Mouse (Mus musculus) embryonic facial prominence, embryonic 15.5 days (tissue): ENCODE measurements around the gene Chmp6. TPM values are rescaled to one million over a fixed set of nuclear protein-coding genes. Genes with fewer than 3 reads are reported as not detected.

Experiments used
- ATAC-seq: fragments of 200-750 bp; cut with Nextera tagmentation; 2 replicates; pipeline ENCODE4 v1.8.0; 2017; ENCODE audit warnings: low read depth, moderate TSS enrichment; ENCODE audit not compliant: insufficient number of reproducible peaks, low FRiP score, low TSS enrichment
- H3K27ac ChIP-seq: fragments of 300-500 bp; sonication (generic); replicated peaks from 2 replicates; pipeline ENCODE4 v1.5.1; 2015; ENCODE audit warnings: mild to moderate bottlenecking, inconsistent platforms
- H3K27me3 ChIP-seq: fragments of 300-500 bp; sonication (generic); 2 replicates; pipeline ENCODE4 v1.6.1; 2015; ENCODE audit warnings: inconsistent platforms
- H3K36me3 ChIP-seq: fragments of 300-500 bp; sonication (generic); 2 replicates; pipeline ENCODE4 v1.6.1; 2015; ENCODE audit warnings: mild to moderate bottlenecking, inconsistent platforms
- H3K4me1 ChIP-seq: fragments of 300-500 bp; sonication (generic); 2 replicates; pipeline ENCODE4 v1.6.1; 2015; ENCODE audit warnings: inconsistent platforms
- H3K4me2 ChIP-seq: fragments of 300-500 bp; sonication (generic); replicated peaks from 2 replicates; pipeline ENCODE4 v1.6.1; 2015; ENCODE audit warnings: mild to moderate bottlenecking, inconsistent platforms
- H3K4me3 ChIP-seq: fragments of 300-500 bp; sonication (generic); replicated peaks from 2 replicates; pipeline ENCODE4 v1.5.1; 2015; ENCODE audit warnings: mild to moderate bottlenecking, inconsistent platforms
- H3K9ac ChIP-seq: fragments of 300-500 bp; sonication (generic); 2 replicates; pipeline ENCODE4 v1.6.1; 2015; ENCODE audit warnings: inconsistent platforms
- H3K9me3 ChIP-seq: fragments of 300-500 bp; sonication (generic); replicated peaks from 2 replicates; pipeline ENCODE4 v1.6.1; 2016; ENCODE audit warnings: inconsistent platforms
- WGBS: fragments of 180-500 bp; shearing (Covaris S2); methylation state at CpG from one replicate; pipeline ENCODE4 v1.1.7; 2015; 5-methylcytosine and 5-hydroxymethylcytosine counted together
- polyA plus RNA-seq: library from polyadenylated mRNA; unstranded; fragments of >200 nt; fragmentation: Nextera tagmentation; extraction: Ambion mirVana; gene quantifications from 2 replicates; pipeline ENCODE4 v1.2.1, GENCODE M21; 2015

Gene Chmp6
- polyA plus RNA-seq, 1 experiment from 2014 or later: 93.8 TPM

- peaks cover 5% of the 10 kb centered on the region; the same call in 1 of the 2 replicates for H3K4me1 ChIP-seq
- H3K27me3 ChIP-seq: no peaks in the 10 kb centered on the region
- no peak for ATAC-seq
- H3K4me3 ChIP-seq: no peak overlapping the region
- 0 out of 2 replicates have a peak overlapping the region, but pooled peaks have one; percentile 1 for H3K27ac ChIP-seq
- WGBS: 63% methylated on average over 5 of the region's 5 CpGs
- no peaks in the 10 kb centered on the region for H3K9me3 ChIP-seq
- H3K36me3 ChIP-seq: peaks cover 5% of the 10 kb centered on the region; the same call in 1 of the 2 replicates
- no peak overlapping the region for H3K9ac ChIP-seq
- no peak overlapping the region for H3K4me2 ChIP-seq
Observed at GRCm38 (mm10) chr11:119925176-119925575, 11.9 kb downstream of the Chmp6 start.

DNA sequence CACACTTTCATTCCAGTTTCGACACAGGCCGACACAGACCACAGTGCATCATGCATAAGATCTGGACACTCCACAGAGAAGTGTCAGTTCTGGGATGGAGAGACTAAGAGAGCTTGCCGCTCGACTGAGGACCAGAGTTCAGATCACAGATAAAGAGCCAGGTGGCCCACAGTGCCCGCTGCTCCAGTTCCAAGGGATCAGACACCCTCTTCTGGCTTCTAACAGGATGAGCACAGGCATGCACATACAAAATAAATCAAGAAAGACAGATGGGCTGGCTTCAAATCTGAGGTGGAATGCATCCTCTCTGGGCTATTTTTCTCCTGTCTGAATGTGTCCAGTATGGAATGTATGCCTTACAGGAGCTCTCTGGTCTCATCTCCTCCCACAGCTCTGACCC, 13.5 kb downstream of the Chmp6 start:
- Histone ChIP-seq H3K4me1 (peaks cover 9% of the 10 kb centered on the region), H3K4me3 (no peak overlapping the region), H3K9ac (no peak overlapping the region), H3K27me3 (no peaks in the 10 kb centered on the region), H3K4me2 (no peak overlapping the region), H3K27ac (no peak overlapping the region), H3K36me3 (no peaks in the 10 kb centered on the region), H3K9me3 (no peaks in the 10 kb centered on the region)
- no peak for ATAC-seq
- 68% methylated on average over 5 of the region's 5 CpGs for WGBS

- Histone ChIP-seq H3K4me2 (peak overlapping the region; percentile 29), H3K4me3 (no peak overlapping the region)
Observed at GRCm38 (mm10) chr11:119928023-119928681, 14.9 kb downstream of the Chmp6 start.

GRCm38 (mm10) chr11:119929603-119930265, 16.5 kb downstream of the Chmp6 start:
- H3K4me3 ChIP-seq: no peak overlapping the region
- no peak for ATAC-seq
- no peak overlapping the region for H3K9ac ChIP-seq
- H3K27ac ChIP-seq: 0 out of 2 replicates have a peak overlapping the region, but pooled peaks have one; percentile 28
- H3K36me3 ChIP-seq: no peaks in the 10 kb centered on the region
- H3K4me2 ChIP-seq: no peak overlapping the region
- peaks cover 36% of the 10 kb centered on the region for H3K4me1 ChIP-seq
- H3K27me3 ChIP-seq: no peaks in the 10 kb centered on the region
- 71% methylated on average over 6 of the region's 6 CpGs for WGBS
- H3K9me3 ChIP-seq: no peaks in the 10 kb centered on the region

More at GRCm38 (mm10) chr11:119928023-119928681, 14.9 kb downstream of the Chmp6 start:
- Histone ChIP-seq H3K36me3 (no peaks in the 10 kb centered on the region), H3K27me3 (no peaks in the 10 kb centered on the region), H3K9ac (no peak overlapping the region), H3K27ac (peak overlapping the region; percentile 34; the same call in 1 of the 2 replicates), H3K9me3 (no peaks in the 10 kb centered on the region), H3K4me1 (peaks cover 23% of the 10 kb centered on the region)
- WGBS: 54% methylated on average over 16 of the region's 16 CpGs
- no peak for ATAC-seq

DNA sequence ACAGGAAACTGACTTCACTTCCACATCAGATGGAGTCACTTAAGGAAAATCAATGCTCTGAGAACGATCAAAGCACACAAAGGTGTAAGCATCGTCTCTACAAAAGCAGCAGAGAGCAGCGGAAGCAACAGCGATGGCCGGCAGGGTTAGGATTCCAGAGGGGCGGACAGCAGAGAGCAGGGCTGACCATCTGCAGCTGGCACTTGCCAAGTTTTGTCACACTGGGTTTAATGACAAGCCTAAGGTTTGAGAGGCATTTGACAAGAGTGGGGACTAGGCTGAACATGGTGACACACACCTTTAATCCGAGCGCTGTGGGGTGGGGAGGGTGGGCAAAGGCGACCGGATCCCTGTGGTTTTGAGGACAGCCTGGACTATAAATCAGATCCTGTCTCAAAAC, 18.6 kb downstream of the Chmp6 start:
- no peak overlapping the region for H3K9ac ChIP-seq
- no peaks in the 10 kb centered on the region for H3K9me3 ChIP-seq
- no peak for ATAC-seq
- no peak overlapping the region for H3K4me2 ChIP-seq
- H3K27ac ChIP-seq: no peak overlapping the region
- H3K4me3 ChIP-seq: no peak overlapping the region
- 57% methylated on average over 10 of the region's 10 CpGs for WGBS
- no peaks in the 10 kb centered on the region for H3K27me3 ChIP-seq
- no peaks in the 10 kb centered on the region for H3K36me3 ChIP-seq
- H3K4me1 ChIP-seq: peaks cover 57% of the 10 kb centered on the region

DNA sequence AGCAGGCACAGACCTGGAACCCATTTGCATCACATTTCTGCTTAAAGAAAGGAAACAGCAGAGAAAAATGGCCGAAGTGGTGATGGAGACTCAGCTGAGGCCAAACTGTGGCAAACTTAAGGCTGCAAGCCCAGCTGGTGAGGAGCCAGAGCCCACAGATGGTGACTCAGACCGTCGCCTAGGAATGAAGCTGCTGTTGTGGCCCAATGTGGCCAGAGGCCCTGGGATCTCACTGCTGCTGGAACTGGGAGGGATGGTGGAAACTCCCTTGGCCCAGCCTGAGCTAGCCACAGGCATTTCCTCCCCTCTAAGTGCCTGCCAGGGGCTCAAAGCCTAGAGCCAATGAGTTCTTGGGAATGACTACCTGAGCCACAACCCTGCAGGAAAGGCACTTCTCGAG, 19.9 kb downstream of the Chmp6 start:
- no peak overlapping the region for H3K9ac ChIP-seq
- peaks cover 70% of the 10 kb centered on the region for H3K4me1 ChIP-seq

DNA sequence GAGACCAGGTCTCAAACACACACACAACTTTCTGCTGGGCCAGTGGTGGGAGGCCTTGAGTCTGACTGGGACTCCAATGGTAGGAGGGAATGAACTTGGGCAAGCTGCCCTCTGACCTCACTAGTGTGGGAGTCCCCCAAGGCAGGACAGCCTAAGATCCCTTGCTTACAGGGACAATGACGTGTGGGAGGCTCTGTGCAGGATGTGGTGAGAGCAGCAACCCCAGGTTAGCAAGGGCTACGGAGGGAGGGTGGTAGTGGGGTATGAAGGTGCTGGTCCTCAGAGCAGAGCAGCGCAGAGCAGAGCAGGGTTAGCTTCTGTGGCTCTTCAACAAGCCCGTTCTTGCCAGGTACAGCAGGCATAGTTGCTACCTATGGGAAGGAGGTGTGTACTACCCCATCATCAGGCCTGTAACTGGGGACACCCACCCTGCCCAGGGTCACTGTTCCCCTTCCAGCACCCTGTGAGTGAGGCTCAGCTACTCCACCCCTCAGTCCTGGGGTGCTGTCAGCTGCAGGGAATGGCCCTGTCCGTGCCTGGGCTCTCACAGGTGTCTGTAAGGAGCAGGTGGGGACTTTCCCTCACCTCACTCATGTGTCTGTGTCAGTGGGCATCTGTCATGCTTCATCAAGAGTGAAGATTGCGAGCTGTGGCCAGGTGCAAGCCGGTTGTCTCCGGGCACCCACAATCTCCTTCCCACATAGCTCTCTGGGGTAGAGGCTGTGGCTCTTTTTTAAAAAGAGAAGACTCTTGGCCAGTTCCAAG, 20.8 kb downstream of the Chmp6 start:
- Histone ChIP-seq H3K27me3 (no peaks in the 10 kb centered on the region), H3K9ac (no peak overlapping the region), H3K27ac (peak overlapping the region; percentile 58; the same call in 1 of the 2 replicates), H3K9me3 (no peaks in the 10 kb centered on the region), H3K4me1 (peaks cover 76% of the 10 kb centered on the region), H3K36me3 (no peaks in the 10 kb centered on the region), H3K4me2 (no peak overlapping the region), H3K4me3 (no peak overlapping the region)
- ATAC-seq: no peak
- WGBS: 74% methylated on average over 8 of the region's 8 CpGs

More for the DNA sequence above, 19.9 kb downstream of the Chmp6 start:
- peak overlapping the region; percentile 58 for H3K27ac ChIP-seq
- H3K4me2 ChIP-seq: no peak overlapping the region
- WGBS: 42% methylated on average over 4 of the region's 4 CpGs
- H3K4me3 ChIP-seq: no peak overlapping the region
- peak; percentile 68 for ATAC-seq
- H3K27me3 ChIP-seq: no peaks in the 10 kb centered on the region
- H3K36me3 ChIP-seq: no peaks in the 10 kb centered on the region
- no peaks in the 10 kb centered on the region for H3K9me3 ChIP-seq

GRCm38 (mm10) chr11:119934773-119935172, 21.5 kb downstream of the Chmp6 start:
- 63% methylated on average over 8 of the region's 8 CpGs for WGBS
- Histone ChIP-seq H3K4me3 (no peak overlapping the region), H3K4me2 (no peak overlapping the region), H3K9me3 (no peaks in the 10 kb centered on the region), H3K27ac (no peak overlapping the region), H3K36me3 (no peaks in the 10 kb centered on the region), H3K4me1 (peaks cover 83% of the 10 kb centered on the region), H3K9ac (no peak overlapping the region), H3K27me3 (no peaks in the 10 kb centered on the region)
- ATAC-seq: no peak

GRCm38 (mm10) chr11:119935457-119935856, 22.2 kb downstream of the Chmp6 start:
- WGBS: 28% methylated on average over 6 of the region's 6 CpGs
- Histone ChIP-seq H3K4me1 (peaks cover 86% of the 10 kb centered on the region), H3K4me3 (no peak overlapping the region), H3K27me3 (no peaks in the 10 kb centered on the region), H3K4me2 (no peak overlapping the region), H3K36me3 (no peaks in the 10 kb centered on the region), H3K27ac (peak overlapping the region; percentile 88; the same call in 1 of the 2 replicates), H3K9ac (0 out of 2 replicates have a peak overlapping the region, but pooled peaks have one; percentile 13), H3K9me3 (no peaks in the 10 kb centered on the region)
- no peak for ATAC-seq

DNA sequence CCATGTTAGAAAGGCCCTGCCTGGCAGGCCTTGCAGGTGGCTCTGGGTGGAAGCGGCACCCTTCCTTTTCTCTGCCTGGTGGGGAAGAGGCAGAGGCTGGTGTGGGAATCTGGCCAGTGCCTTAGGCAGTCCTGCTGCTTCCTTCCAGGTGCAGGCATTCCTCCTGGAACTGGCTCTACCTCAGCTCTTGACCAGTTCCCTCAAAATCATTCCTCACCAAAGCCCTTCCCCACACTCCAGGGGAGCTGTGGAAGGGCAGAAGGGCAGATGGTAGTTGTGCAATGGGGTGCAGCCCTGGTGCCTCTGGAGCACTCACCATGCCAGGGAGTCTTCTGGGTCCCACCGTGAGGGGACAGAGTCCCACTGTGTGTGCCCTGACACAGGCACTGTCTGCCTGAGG, 23.2 kb downstream of the Chmp6 start:
- no peak overlapping the region for H3K4me3 ChIP-seq
- H3K36me3 ChIP-seq: no peaks in the 10 kb centered on the region
- peak overlapping the region; percentile 7; the same call in 1 of the 2 replicates for H3K9ac ChIP-seq
- ATAC-seq: no peak
- no peaks in the 10 kb centered on the region for H3K27me3 ChIP-seq
- WGBS: 45% methylated on average over 2 of the region's 2 CpGs
- peak overlapping the region; percentile 34; the same call in 1 of the 2 replicates for H3K4me2 ChIP-seq
- H3K9me3 ChIP-seq: no peaks in the 10 kb centered on the region
- H3K27ac ChIP-seq: peak overlapping the region; percentile 88
- peaks cover 95% of the 10 kb centered on the region for H3K4me1 ChIP-seq

GRCm38 (mm10) chr11:119937216-119937615, 24.0 kb downstream of the Chmp6 start:
- Histone ChIP-seq H3K9me3 (no peaks in the 10 kb centered on the region), H3K27me3 (no peaks in the 10 kb centered on the region), H3K27ac (peak overlapping the region; percentile 88), H3K36me3 (no peaks in the 10 kb centered on the region), H3K9ac (no peak overlapping the region), H3K4me3 (no peak overlapping the region), H3K4me2 (peak overlapping the region; percentile 34), H3K4me1 (peaks cover 97% of the 10 kb centered on the region)
- WGBS: 19% methylated on average over 12 of the region's 12 CpGs
- no peak for ATAC-seq
